Mouse (Mus musculus) embryonic facial prominence, embryonic 13.5 days (tissue): ENCODE measurements around the gene Msh5. TPM values are rescaled to one million over a fixed set of nuclear protein-coding genes. Genes with fewer than 3 reads are reported as not detected.

ENCODE experiments used
- ATAC-seq: fragments of 200-750 bp; cut with Nextera tagmentation; 2 replicates; pipeline ENCODE4 v1.8.0; 2017; ENCODE audit warnings: low read depth; ENCODE audit not compliant: insufficient number of reproducible peaks, insufficient read depth, low FRiP score, low TSS enrichment
- H3K27ac ChIP-seq: fragments of 300-500 bp; sonication (generic); 2 replicates; pipeline ENCODE4 v1.5.1; 2015; ENCODE audit warnings: moderate library complexity, mild to moderate bottlenecking, inconsistent platforms
- H3K27me3 ChIP-seq: fragments of 300-500 bp; sonication (generic); 2 replicates; pipeline ENCODE4 v1.6.1; 2015; ENCODE audit warnings: mild to moderate bottlenecking, inconsistent platforms
- H3K36me3 ChIP-seq: fragments of 300-500 bp; sonication (generic); 2 replicates; pipeline ENCODE4 v1.6.1; 2015; ENCODE audit warnings: mild to moderate bottlenecking, inconsistent platforms
- H3K4me1 ChIP-seq: fragments of 300-500 bp; sonication (generic); 2 replicates; pipeline ENCODE4 v1.6.1; 2015; ENCODE audit warnings: inconsistent platforms
- H3K4me2 ChIP-seq: fragments of 300-500 bp; sonication (generic); 2 replicates; pipeline ENCODE4 v1.6.1; 2015; ENCODE audit warnings: moderate library complexity, mild to moderate bottlenecking, inconsistent platforms
- H3K4me3 ChIP-seq: fragments of 300-500 bp; sonication (generic); 2 replicates; pipeline ENCODE4 v1.5.1; 2015; ENCODE audit warnings: mild to moderate bottlenecking, inconsistent platforms
- H3K9ac ChIP-seq: fragments of 300-500 bp; sonication (generic); 2 replicates; pipeline ENCODE4 v1.6.1; 2015; ENCODE audit warnings: mild to moderate bottlenecking, inconsistent platforms
- H3K9me3 ChIP-seq: fragments of 300-500 bp; sonication (generic); 2 replicates; pipeline ENCODE4 v1.6.1; 2016; ENCODE audit warnings: inconsistent platforms
- WGBS: fragments of 180-500 bp; shearing (Covaris S2); methylation state at CpG from one replicate; pipeline ENCODE4 v1.1.7; 2015; ENCODE audit warnings: mixed read lengths; 5-methylcytosine and 5-hydroxymethylcytosine counted together
- polyA plus RNA-seq: library from polyadenylated mRNA; unstranded; fragments of >200 nt; fragmentation: Nextera tagmentation; extraction: Ambion mirVana; gene quantifications from 2 replicates; pipeline ENCODE4 v1.2.1, GENCODE M21; 2015

Msh5 gene
- polyA plus RNA-seq, 1 experiment from 2014 or later: 3.5 TPM

GRCm38 (mm10) chr17:35080710-35081109 is 34.2 kb upstream of the Msh5 start:
- Histone ChIP-seq H3K4me1 (peaks cover 26% of the 10 kb centered on the region), H3K27ac (no peak overlapping the region), H3K4me2 (no peak overlapping the region), H3K36me3 (no peaks in the 10 kb centered on the region), H3K27me3 (peaks cover 16% of the 10 kb centered on the region), H3K4me3 (no peak overlapping the region), H3K9ac (no peak overlapping the region), H3K9me3 (no peaks in the 10 kb centered on the region)
- ATAC-seq: no peak
- WGBS: 65% methylated on average over 4 of the region's 4 CpGs

GRCm38 (mm10) chr17:35080248-35080647 is 33.7 kb upstream of the Msh5 start:
- H3K4me1 ChIP-seq: peaks cover 26% of the 10 kb centered on the region

GRCm38 (mm10) chr17:35079778-35080177 is 33.2 kb upstream of the Msh5 start:
- Histone ChIP-seq H3K4me3 (no peak overlapping the region), H3K9ac (no peak overlapping the region), H3K27me3 (peaks cover 16% of the 10 kb centered on the region), H3K27ac (no peak overlapping the region), H3K4me1 (peaks cover 26% of the 10 kb centered on the region), H3K9me3 (no peaks in the 10 kb centered on the region), H3K36me3 (no peaks in the 10 kb centered on the region), H3K4me2 (no peak overlapping the region)
- 70% methylated on average over 9 of the region's 9 CpGs for WGBS
- no peak for ATAC-seq

More at GRCm38 (mm10) chr17:35080248-35080647, 33.7 kb upstream of the Msh5 start:
- H3K9ac ChIP-seq: no peak overlapping the region
- no peak overlapping the region for H3K4me2 ChIP-seq
- H3K9me3 ChIP-seq: no peaks in the 10 kb centered on the region
- no peak overlapping the region for H3K4me3 ChIP-seq
- H3K36me3 ChIP-seq: no peaks in the 10 kb centered on the region
- WGBS: 46% methylated on average over 6 of the region's 6 CpGs
- ATAC-seq: no peak
- no peak overlapping the region for H3K27ac ChIP-seq
- peaks cover 16% of the 10 kb centered on the region for H3K27me3 ChIP-seq

- Histone ChIP-seq H3K36me3 (no peaks in the 10 kb centered on the region), H3K4me2 (peak within 1 kb of the TSS; percentile 45)
- no peak for ATAC-seq
These were observed 31.3 kb upstream of the Msh5 start, which contains the start of gene Ly6g6d for GRCm38 (mm10) chr17:35077786-35078233. Gene Ly6g6d, minus strand, starts transcription at chr17:35078065.

GRCm38 (mm10) chr17:35077285-35077684 is 30.7 kb upstream of the Msh5 start:
- H3K36me3 ChIP-seq: no peaks in the 10 kb centered on the region
- H3K9ac ChIP-seq: no peak overlapping the region
- peak overlapping the region; percentile 45 for H3K4me2 ChIP-seq
- peaks cover 16% of the 10 kb centered on the region for H3K27me3 ChIP-seq
- H3K4me3 ChIP-seq: 0 out of 2 replicates have a peak overlapping the region, but pooled peaks have one; percentile 20
- H3K4me1 ChIP-seq: peaks cover 32% of the 10 kb centered on the region
- no peak for ATAC-seq
- H3K27ac ChIP-seq: peak overlapping the region; percentile 55; the same call in 1 of the 2 replicates
- H3K9me3 ChIP-seq: no peaks in the 10 kb centered on the region
- WGBS: 33% methylated on average over 2 of the region's 2 CpGs

More at GRCm38 (mm10) chr17:35077786-35078233, 31.3 kb upstream of the Msh5 start, which contains the start of gene Ly6g6d:
- peak within 1 kb of the TSS; percentile 55; the same call in 1 of the 2 replicates for H3K27ac ChIP-seq
- peak within 1 kb of the TSS; percentile 20; the same call in 1 of the 2 replicates for H3K4me3 ChIP-seq
- H3K27me3 ChIP-seq: peaks cover 16% of the 10 kb centered on the region
- H3K9ac ChIP-seq: no peak within 1 kb of the TSS; the same call in 1 of the 2 replicates
- WGBS: 10% methylated on average over 14 of the region's 14 CpGs
- H3K9me3 ChIP-seq: no peaks in the 10 kb centered on the region
- peaks cover 32% of the 10 kb centered on the region for H3K4me1 ChIP-seq

- Histone ChIP-seq H3K4me1 (peaks cover 32% of the 10 kb centered on the region), H3K27ac (peak within 1 kb of the TSS; percentile 55; the same call in 1 of the 2 replicates), H3K27me3 (peaks cover 16% of the 10 kb centered on the region), H3K9me3 (no peaks in the 10 kb centered on the region), H3K4me2 (peak within 1 kb of the TSS; percentile 45), H3K4me3 (peak within 1 kb of the TSS; percentile 20; the same call in 1 of the 2 replicates), H3K9ac (no peak within 1 kb of the TSS; the same call in 1 of the 2 replicates), H3K36me3 (no peaks in the 10 kb centered on the region)
- 5% methylated on average over 10 of the region's 10 CpGs for WGBS
- no peak for ATAC-seq
These were observed 30.1 kb upstream of the Msh5 start, which contains the start of gene Ly6g6e for GRCm38 (mm10) chr17:35076507-35077176. Gene Ly6g6e, plus strand, starts transcription at chr17:35076902.

- Histone ChIP-seq H3K4me2 (no peak overlapping the region), H3K4me3 (no peak overlapping the region), H3K36me3 (no peaks in the 10 kb centered on the region), H3K9ac (no peak overlapping the region), H3K9me3 (no peaks in the 10 kb centered on the region), H3K27ac (no peak overlapping the region), H3K27me3 (peaks cover 13% of the 10 kb centered on the region), H3K4me1 (peaks cover 32% of the 10 kb centered on the region)
- no peak for ATAC-seq
- 41% methylated on average over 17 of the region's 17 CpGs for WGBS
These were observed 27.6 kb upstream of the Msh5 start for GRCm38 (mm10) chr17:35074097-35074496.

- no peaks in the 10 kb centered on the region for H3K36me3 ChIP-seq
- peaks cover 24% of the 10 kb centered on the region for H3K27me3 ChIP-seq
- peaks cover 13% of the 10 kb centered on the region for H3K4me1 ChIP-seq
- WGBS: 83% methylated on average over 9 of the region's 9 CpGs
- H3K4me2 ChIP-seq: no peak overlapping the region
- H3K4me3 ChIP-seq: no peak overlapping the region
- ATAC-seq: no peak
- H3K9ac ChIP-seq: no peak overlapping the region
- H3K9me3 ChIP-seq: no peaks in the 10 kb centered on the region
- H3K27ac ChIP-seq: no peak overlapping the region
These were observed 24.9 kb upstream of the Msh5 start for GRCm38 (mm10) chr17:35071454-35071853.

GRCm38 (mm10) chr17:35070556-35071229 is 24.1 kb upstream of the Msh5 start:
- Histone ChIP-seq H3K4me1 (peaks cover 7% of the 10 kb centered on the region), H3K4me2 (no peak overlapping the region), H3K27me3 (peaks cover 31% of the 10 kb centered on the region), H3K27ac (no peak overlapping the region), H3K4me3 (no peak overlapping the region), H3K9ac (no peak overlapping the region), H3K9me3 (no peaks in the 10 kb centered on the region), H3K36me3 (no peaks in the 10 kb centered on the region)
- no peak for ATAC-seq
- 31% methylated on average over 6 of the region's 6 CpGs for WGBS

GRCm38 (mm10) chr17:35068213-35068914 is 21.8 kb upstream of the Msh5 start:
- H3K4me2 ChIP-seq: no peak overlapping the region
- peaks cover 2% of the 10 kb centered on the region for H3K36me3 ChIP-seq
- no peaks in the 10 kb centered on the region for H3K9me3 ChIP-seq
- peaks cover 55% of the 10 kb centered on the region for H3K27me3 ChIP-seq
- peaks cover 17% of the 10 kb centered on the region for H3K4me1 ChIP-seq
- ATAC-seq: no peak
- no peak overlapping the region for H3K27ac ChIP-seq
- WGBS: 75% methylated on average over 17 of the region's 17 CpGs
- no peak overlapping the region for H3K9ac ChIP-seq
- no peak overlapping the region for H3K4me3 ChIP-seq

- Histone ChIP-seq H3K9me3 (no peaks in the 10 kb centered on the region), H3K4me1 (peaks cover 20% of the 10 kb centered on the region), H3K36me3 (peaks cover 23% of the 10 kb centered on the region), H3K4me2 (peak within 1 kb of the TSS; percentile 66), H3K27me3 (peaks cover 56% of the 10 kb centered on the region), H3K4me3 (peak within 1 kb of the TSS; percentile 41), H3K9ac (peak within 1 kb of the TSS; percentile 58), H3K27ac (peak within 1 kb of the TSS; percentile 60; the same call in 1 of the 2 replicates)
- 42% methylated on average over 10 of the region's 10 CpGs for WGBS
- no peak for ATAC-seq
These were observed 19.5 kb upstream of the Msh5 start, which contains the start of gene Mpig6b for GRCm38 (mm10) chr17:35066084-35066483. Gene Mpig6b, minus strand, starts transcription at chr17:35066184.
